Mouse (Mus musculus): ENCODE measurements around the gene Setd3. TPM values are rescaled to one million over a fixed set of nuclear protein-coding genes. Genes with fewer than 3 reads are reported as not detected.
A peak's percentile ranks its signal among the peaks of the same experiment; 100 is the strongest.

Gene Setd3
- 1.8 and 2.0 TPM in 2 replicates for polyA plus RNA-seq (2012)

DNA sequence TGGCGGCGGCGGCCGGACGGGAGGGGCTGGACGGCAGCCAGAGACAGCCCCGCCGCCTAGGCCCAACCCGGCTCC is at the start of gene Setd3:
TSS of gene Setd3 (minus strand) at position 69 of the 75 bp plus-strand sequence.
- Histone ChIP-seq H3K4me3 (replicated peaks) (peak within 1 kb of the TSS; percentile 82), H3K27me3 (ENCODE audit: control insufficient read depth) (no peaks in the 10 kb centered on the region), H3K4me1 (ENCODE audit: control insufficient read depth) (peaks cover 52% of the 10 kb centered on the region), H3K9me3 (ENCODE audit: control insufficient read depth, low read length) (no peaks in the 10 kb centered on the region), H3K36me3 (ENCODE audit: control insufficient read depth) (peaks cover 50% of the 10 kb centered on the region)
- TF ChIP-seq TAL1 (IDR thresholded peaks at IDR 0.05; ENCODE audit: low read length) (no peak), GATA1 (IDR thresholded peaks at IDR 0.05; ENCODE audit: low read length) (no peak)

- Histone ChIP-seq H3K36me3 (ENCODE audit: control insufficient read depth) (no peaks in the 10 kb centered on the region), H3K4me1 (ENCODE audit: control insufficient read depth) (no peaks in the 10 kb centered on the region), H3K4me3 (replicated peaks) (no peak overlapping the region), H3K9me3 (ENCODE audit: control insufficient read depth, low read length) (no peaks in the 10 kb centered on the region), H3K27me3 (ENCODE audit: control insufficient read depth) (no peaks in the 10 kb centered on the region)
- TF ChIP-seq TAL1 (IDR thresholded peaks at IDR 0.05; ENCODE audit: low read length) (no peak), GATA1 (IDR thresholded peaks at IDR 0.05; ENCODE audit: low read length) (no peak)
Observed at GRCm38 (mm10) chr12:108227527-108227926, 48.4 kb upstream of the Setd3 start.

GRCm38 (mm10) chr12:108226941-108227340 is 47.8 kb upstream of the Setd3 start:
- H3K4me3 ChIP-seq (replicated peaks) = no peak overlapping the region
- no peaks in the 10 kb centered on the region for H3K4me1 ChIP-seq (ENCODE audit: control insufficient read depth)
- H3K27me3 ChIP-seq (ENCODE audit: control insufficient read depth) = no peaks in the 10 kb centered on the region
- TF ChIP-seq GATA1 (IDR thresholded peaks at IDR 0.05; ENCODE audit: low read length) (no peak), TAL1 (IDR thresholded peaks at IDR 0.05; ENCODE audit: low read length) (no peak)
- H3K36me3 ChIP-seq (ENCODE audit: control insufficient read depth) = no peaks in the 10 kb centered on the region
- no peaks in the 10 kb centered on the region for H3K9me3 ChIP-seq (ENCODE audit: control insufficient read depth, low read length)

DNA sequence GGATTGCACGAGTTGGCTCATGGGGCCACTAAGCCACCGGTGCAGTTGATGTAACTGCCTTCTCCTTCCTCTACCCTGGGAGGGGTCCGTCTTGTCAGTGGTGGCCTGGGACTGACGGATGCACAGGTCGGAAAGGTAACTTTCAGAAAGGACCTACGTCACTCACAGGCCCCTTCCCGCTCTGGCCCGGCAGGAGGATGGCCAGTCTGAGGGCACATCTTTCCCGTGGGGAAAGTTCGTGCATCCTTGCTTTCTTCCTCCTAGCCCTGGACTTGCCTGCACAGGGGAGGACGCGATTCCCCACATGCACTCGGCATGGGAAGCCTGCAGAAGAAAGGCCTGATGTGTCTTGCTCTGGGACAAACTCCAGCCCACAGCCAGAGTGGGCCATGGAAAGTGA is 47.1 kb upstream of the Setd3 start:
- Histone ChIP-seq H3K9me3 (ENCODE audit: control insufficient read depth, low read length) (no peaks in the 10 kb centered on the region), H3K4me1 (ENCODE audit: control insufficient read depth) (no peaks in the 10 kb centered on the region), H3K27me3 (ENCODE audit: control insufficient read depth) (no peaks in the 10 kb centered on the region), H3K36me3 (ENCODE audit: control insufficient read depth) (no peaks in the 10 kb centered on the region), H3K4me3 (replicated peaks) (no peak overlapping the region)
- TF ChIP-seq GATA1 (IDR thresholded peaks at IDR 0.05; ENCODE audit: low read length) (no peak), TAL1 (IDR thresholded peaks at IDR 0.05; ENCODE audit: low read length) (no peak)

DNA sequence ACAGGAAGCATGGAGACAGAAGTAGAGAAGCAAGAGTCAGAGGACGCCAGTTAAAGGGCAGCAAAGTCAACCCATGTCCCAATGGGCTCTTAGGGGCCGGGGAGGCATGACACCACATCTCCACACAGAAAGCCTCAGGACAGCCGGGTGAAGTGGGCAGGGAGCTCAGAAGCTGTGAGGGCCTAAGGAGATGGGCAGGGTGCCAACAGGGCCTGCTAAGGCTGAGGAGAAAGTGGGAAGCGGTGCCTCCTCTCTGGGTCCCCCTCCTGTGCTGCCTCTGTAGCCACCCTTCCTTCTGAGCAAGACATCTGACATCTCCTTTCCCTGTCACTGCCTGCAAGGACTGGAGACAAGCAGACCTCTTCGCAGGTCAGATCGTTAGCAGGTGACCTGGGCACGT is 46.7 kb upstream of the Setd3 start:
- Histone ChIP-seq H3K27me3 (ENCODE audit: control insufficient read depth) (no peaks in the 10 kb centered on the region), H3K4me1 (ENCODE audit: control insufficient read depth) (no peaks in the 10 kb centered on the region), H3K9me3 (ENCODE audit: control insufficient read depth, low read length) (no peaks in the 10 kb centered on the region), H3K4me3 (replicated peaks) (no peak overlapping the region), H3K36me3 (ENCODE audit: control insufficient read depth) (no peaks in the 10 kb centered on the region)
- TF ChIP-seq TAL1 (IDR thresholded peaks at IDR 0.05; ENCODE audit: low read length) = no peak
- TF ChIP-seq GATA1 (IDR thresholded peaks at IDR 0.05; ENCODE audit: low read length) = no peak

- Histone ChIP-seq H3K27me3 (ENCODE audit: control insufficient read depth) (no peaks in the 10 kb centered on the region), H3K4me3 (replicated peaks) (no peak overlapping the region), H3K9me3 (ENCODE audit: control insufficient read depth, low read length) (no peaks in the 10 kb centered on the region), H3K4me1 (ENCODE audit: control insufficient read depth) (no peaks in the 10 kb centered on the region), H3K36me3 (ENCODE audit: control insufficient read depth) (no peaks in the 10 kb centered on the region; the same call in 1 of the 2 replicates)
- TF ChIP-seq TAL1 (IDR thresholded peaks at IDR 0.05; ENCODE audit: low read length) = no peak
- TF ChIP-seq GATA1 (IDR thresholded peaks at IDR 0.05; ENCODE audit: low read length) = no peak
Observed at GRCm38 (mm10) chr12:108223357-108223756, 44.2 kb upstream of the Setd3 start.

DNA sequence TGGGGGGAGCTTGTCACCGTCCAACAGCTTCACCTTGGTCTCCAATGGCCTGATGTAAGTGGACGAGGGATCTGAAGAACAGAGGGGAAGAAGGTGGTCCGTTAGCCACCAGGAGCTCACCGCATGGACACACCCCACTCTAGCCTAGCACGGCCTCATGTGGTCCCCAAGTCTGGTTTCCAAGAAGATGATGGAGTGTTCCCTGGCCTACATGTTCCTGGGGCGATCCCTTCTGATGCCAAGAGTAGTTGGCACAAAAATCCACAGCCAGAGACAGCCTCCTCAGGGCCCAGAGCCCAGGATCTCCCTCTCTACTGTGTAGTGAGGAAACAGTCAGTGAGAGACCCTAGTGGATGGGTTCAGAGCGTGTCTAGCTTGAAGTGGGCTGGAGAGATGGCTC is 42.6 kb upstream of the Setd3 start:
- no peak overlapping the region for H3K4me3 ChIP-seq (replicated peaks)
- H3K27me3 ChIP-seq (ENCODE audit: control insufficient read depth) = no peaks in the 10 kb centered on the region
- no peaks in the 10 kb centered on the region for H3K9me3 ChIP-seq (ENCODE audit: control insufficient read depth, low read length)
- no peak for TF ChIP-seq GATA1 (IDR thresholded peaks at IDR 0.05; ENCODE audit: low read length)
- no peak for TF ChIP-seq TAL1 (IDR thresholded peaks at IDR 0.05; ENCODE audit: low read length)
- H3K4me1 ChIP-seq (ENCODE audit: control insufficient read depth) = no peaks in the 10 kb centered on the region
- H3K36me3 ChIP-seq (ENCODE audit: control insufficient read depth) = no peaks in the 10 kb centered on the region; the same call in 1 of the 2 replicates

DNA sequence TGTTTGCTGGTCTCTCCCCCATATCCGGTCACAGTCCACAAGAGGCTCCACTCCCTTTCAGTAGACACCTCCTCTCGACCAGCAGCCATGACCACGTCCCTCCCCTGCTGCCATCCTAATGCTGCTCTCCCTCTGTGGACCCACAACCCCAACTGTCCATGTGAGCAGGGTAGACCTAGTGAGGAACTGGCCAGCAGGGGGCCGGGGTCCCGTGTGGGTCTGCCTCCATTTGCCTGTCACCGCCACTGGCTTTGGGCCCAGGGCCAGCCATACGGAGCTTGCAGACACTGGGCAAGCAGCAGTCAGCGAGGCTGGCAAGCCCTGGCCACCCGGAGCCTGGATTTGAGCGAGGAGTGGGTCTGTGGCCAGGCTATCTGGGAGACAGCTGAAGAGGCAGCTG is 42.1 kb upstream of the Setd3 start:
- Histone ChIP-seq H3K4me3 (replicated peaks) (no peak overlapping the region), H3K4me1 (ENCODE audit: control insufficient read depth) (no peaks in the 10 kb centered on the region), H3K27me3 (ENCODE audit: control insufficient read depth) (no peaks in the 10 kb centered on the region), H3K9me3 (ENCODE audit: control insufficient read depth, low read length) (no peaks in the 10 kb centered on the region), H3K36me3 (ENCODE audit: control insufficient read depth) (no peaks in the 10 kb centered on the region; the same call in 1 of the 2 replicates)
- no peak for TF ChIP-seq TAL1 (IDR thresholded peaks at IDR 0.05; ENCODE audit: low read length)
- no peak for TF ChIP-seq GATA1 (IDR thresholded peaks at IDR 0.05; ENCODE audit: low read length)

- Histone ChIP-seq H3K4me3 (replicated peaks) (no peak overlapping the region), H3K36me3 (ENCODE audit: control insufficient read depth) (no peaks in the 10 kb centered on the region; the same call in 1 of the 2 replicates), H3K9me3 (ENCODE audit: control insufficient read depth, low read length) (no peaks in the 10 kb centered on the region), H3K4me1 (ENCODE audit: control insufficient read depth) (no peaks in the 10 kb centered on the region), H3K27me3 (ENCODE audit: control insufficient read depth) (no peaks in the 10 kb centered on the region)
- no peak for TF ChIP-seq GATA1 (IDR thresholded peaks at IDR 0.05; ENCODE audit: low read length)
Observed at GRCm38 (mm10) chr12:108220621-108221020, 41.5 kb upstream of the Setd3 start.

GRCm38 (mm10) chr12:108219825-108220616 is 40.9 kb upstream of the Setd3 start:
- no peak overlapping the region for H3K4me3 ChIP-seq (replicated peaks)
- H3K27me3 ChIP-seq (ENCODE audit: control insufficient read depth) = no peaks in the 10 kb centered on the region
- H3K4me1 ChIP-seq (ENCODE audit: control insufficient read depth) = no peaks in the 10 kb centered on the region
- H3K9me3 ChIP-seq (ENCODE audit: control insufficient read depth, low read length) = no peaks in the 10 kb centered on the region
- no peaks in the 10 kb centered on the region; the same call in 1 of the 2 replicates for H3K36me3 ChIP-seq (ENCODE audit: control insufficient read depth)
- TF ChIP-seq GATA1 (IDR thresholded peaks at IDR 0.05; ENCODE audit: low read length) (no peak), TAL1 (IDR thresholded peaks at IDR 0.05; ENCODE audit: low read length) (no peak)
